Mouse (Mus musculus) brain, embryonic 14.5 days (tissue): ENCODE data around the gene Uaca.

Source experiments
- CTCF ChIP-seq: fragments of 200-500 bp; IDR thresholded peaks from 2 replicates; pipeline ENCODE4 v1.5.1; 2012; ENCODE audit warnings: inconsistent platforms, mild to moderate bottlenecking, moderate library complexity, borderline replicate concordance; ENCODE audit not compliant: insufficient read depth, insufficient read length; ENCODE audit errors: extremely low read depth
- POLR2A ChIP-seq: fragments of 200-500 bp; IDR thresholded peaks from 2 replicates; pipeline ENCODE4 v1.6.1; 2012; ENCODE audit warnings: mild to moderate bottlenecking, inconsistent platforms, borderline replicate concordance; ENCODE audit not compliant: poor library complexity, insufficient read depth, insufficient read length, severe bottlenecking; ENCODE audit errors: extremely low read depth

DNA sequence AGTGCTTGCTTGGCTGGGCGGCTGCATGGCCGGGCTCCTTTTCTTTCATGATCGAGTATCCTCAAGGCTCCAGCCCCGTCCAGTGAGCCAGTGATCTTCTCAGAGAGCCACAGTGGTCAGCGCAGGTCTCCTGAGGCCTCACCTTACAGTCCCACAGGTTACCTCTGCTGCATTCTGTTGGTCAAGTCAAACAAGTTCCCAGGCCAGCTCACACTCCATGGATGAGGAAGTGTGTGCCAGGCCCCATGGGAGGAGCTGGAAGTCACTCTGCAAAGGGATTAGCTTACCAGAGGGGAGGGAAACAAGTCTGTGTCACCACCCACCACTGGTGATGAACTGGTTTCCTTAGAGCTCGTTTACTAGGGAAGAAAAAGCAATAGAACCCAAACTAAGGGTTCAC, 28.3 kb downstream of the Uaca start:
- TF ChIP-seq CTCF (no peak), POLR2A (no peak)
